Mouse (Mus musculus) mouse embryonic stem cell (cell line): Measurements from ENCODE around the gene Sema3e.

Source experiments
- in situ Hi-C, 2 experiments: fragments of 300-500 bp; cut with MboI; formaldehyde crosslinking; loops; 1 replicate in 1 of 2; 3 replicates in 1 of 2; pipeline ENCODE4 v1.14.3; 2019 to 2020; ENCODE audit warnings: low sequenced_read_pairs in 2 of 2, low pct_unique_long_range_greater_than_20kb in 1 of 2, mixed read lengths in 1 of 2; ENCODE audit not compliant: unreplicated experiment in 1 of 2

Sema3e gene

DNA sequence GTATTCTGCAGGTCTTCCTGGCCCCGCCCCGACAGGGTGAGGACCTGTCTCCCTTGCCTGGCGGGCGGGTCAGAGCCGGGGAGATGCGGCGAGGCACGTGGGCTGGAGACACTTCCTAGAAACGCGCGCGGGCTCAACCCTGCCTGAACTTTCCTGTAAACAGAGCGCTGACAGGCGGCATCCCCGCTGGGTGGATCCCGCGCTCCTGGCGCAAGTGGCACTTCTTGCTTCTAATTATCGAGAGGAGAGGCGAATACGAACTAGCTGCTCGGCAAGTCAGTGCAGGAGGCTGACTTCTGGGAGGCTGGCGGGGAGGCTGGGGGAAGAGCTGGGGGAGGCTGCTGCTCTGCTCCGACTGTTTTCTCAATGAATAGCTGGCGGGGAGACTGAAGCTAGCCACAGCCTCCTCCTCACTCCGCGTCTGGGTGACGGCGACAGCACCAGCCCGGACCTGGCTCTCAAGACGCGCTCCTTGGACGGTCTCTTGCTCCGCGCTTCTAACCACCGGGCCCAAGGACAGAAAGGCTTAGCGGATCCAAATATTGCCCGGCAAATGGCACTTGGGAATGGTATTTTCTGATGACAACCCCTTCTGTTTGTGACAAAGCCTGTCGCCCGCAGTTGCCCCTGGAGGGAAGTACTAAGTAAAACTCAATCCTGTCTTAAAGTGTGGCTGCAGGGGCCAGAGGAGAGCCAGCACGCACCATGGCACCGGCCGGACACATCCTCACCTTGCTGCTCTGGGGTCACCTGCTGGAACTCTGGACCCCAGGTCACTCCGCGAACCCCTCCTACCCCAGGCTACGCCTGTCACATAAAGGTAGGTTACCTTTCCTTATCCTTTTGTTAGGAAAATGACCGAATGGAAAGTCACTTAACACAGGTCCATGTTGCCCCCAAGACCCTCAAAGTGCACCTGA, at the start of gene Sema3e:
Gene Sema3e (plus strand): TSS at position 72 of the 920 bp plus-strand sequence.
- in situ Hi-C loops: no loop called here

DNA sequence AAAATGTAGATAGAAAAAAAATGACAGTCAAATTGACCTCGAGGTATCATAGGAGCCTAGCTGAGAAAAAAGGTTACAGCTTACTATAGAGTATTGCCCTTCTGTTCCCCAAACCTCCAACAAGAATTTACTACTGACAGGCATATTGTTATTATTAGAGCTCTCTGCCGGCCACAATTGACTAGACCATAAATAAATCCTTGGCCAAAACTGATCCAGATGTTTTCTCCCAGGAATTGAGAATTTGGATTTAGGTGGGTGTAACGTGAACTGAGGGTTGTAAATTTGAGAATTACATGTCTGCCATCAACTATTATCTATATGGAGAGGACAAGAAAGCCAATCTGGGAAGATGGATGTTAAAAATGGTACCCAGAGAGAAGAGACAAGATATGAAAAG, 47.5 kb upstream of the Sema3e start:
- in situ Hi-C loops: no loop called here

DNA sequence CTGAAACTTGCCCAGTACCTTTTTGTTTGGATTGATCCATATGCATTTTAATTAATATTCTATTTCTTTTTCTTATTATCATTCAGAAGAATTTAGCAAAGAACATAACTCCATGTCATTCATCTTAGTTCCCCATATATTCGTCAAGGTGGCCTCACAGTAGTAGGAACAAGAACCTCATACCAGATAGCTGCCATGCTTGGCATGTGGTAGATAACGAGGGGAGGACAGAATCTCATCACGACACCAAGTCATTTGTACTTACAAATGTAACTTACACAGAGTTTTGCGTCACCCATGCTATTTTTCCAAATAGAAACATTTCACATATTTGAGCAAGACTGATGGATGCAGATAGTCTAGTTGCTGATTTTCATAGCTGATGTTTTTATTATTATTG, 45.9 kb upstream of the Sema3e start:
- in situ Hi-C loops: no loop called here

DNA sequence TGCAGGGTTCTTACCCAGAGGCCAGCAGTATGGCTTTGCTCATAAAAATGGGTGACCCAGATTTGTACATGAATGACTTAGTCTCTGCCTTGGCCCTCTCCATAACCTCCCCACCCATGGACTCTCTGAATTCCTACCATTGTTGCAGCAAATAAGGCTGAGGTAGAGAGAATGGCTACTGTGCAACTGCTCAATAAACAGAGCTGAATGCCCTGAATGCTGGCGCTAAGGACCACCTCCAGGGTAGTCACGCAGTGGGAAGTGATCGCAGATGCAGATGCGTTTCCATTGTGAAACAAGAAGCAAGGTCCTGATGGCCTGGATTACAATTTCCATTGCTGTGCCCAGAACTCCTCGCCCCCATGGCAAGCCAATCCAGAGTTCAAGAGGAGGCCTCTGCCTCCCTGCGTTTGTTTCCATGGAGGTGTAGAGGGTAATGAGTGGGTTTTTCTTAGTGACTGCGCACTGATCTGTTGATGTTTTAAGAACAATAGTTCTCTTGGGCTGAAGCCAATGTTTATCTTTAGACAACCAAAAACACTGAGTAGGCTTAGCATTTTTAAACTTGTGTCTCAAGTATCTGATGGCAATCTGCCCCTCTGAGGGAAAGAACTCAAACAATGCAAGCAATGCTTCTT, 42.5 kb upstream of the Sema3e start:
- in situ Hi-C loops: no loop called here

DNA sequence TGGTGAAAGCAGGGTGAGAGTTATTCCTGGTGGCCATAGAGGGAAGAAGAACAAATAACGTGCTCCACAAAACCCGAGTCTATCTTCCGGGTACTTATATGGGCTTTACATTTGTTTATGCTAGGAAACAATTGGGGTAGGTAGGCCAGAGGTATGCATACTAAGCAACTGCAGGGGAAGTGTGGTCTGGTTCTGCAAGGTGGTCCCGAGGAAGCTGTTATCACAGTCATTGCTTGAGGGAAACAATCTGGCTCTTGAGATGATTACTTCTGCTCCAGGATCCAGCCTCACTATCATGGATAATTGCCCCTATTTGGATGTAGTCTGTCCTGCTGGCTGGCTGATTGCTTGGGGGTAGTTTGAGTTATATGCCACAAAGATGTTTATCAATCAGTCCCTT, 41.5 kb upstream of the Sema3e start:
- in situ Hi-C loops: no loop called here

DNA sequence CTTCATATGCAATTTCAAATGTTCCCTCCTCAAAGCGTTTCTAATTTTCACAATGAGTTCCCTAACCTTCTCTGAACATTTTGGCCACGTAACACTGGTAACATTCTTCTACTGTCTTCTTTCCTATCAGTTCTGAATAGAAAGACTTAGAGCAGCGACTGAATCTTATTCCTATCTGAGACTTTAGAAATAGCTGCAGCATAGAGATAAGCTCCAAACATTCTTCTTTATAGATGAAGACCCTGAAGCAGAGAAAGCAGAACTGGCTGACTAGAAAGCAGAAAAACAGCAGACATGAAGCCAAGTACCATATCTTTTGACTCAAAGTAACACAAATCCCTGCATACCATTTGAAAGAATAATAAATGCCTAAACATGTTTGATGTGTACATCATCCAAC, 39.4 kb upstream of the Sema3e start:
- in situ Hi-C loops: no loop called here

DNA sequence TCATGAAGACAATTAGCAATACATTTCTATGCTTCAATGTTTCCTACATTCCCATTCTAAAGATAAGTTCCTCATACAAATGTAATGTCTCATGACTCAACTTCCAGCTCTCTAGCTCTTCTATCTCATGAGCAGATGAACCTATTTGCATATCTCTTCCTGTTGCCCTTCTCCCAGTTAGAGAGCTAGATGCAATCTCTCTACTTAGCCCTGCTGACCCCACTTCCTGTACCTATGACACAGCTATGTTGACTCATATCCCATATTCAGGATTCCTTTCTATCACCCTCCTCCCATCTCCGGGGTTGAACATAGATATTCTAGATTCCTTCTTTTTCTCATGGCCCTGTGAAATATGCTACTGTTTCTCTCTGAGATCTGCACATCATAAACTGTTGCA, 38.0 kb upstream of the Sema3e start:
- in situ Hi-C loops: no loop called here

DNA sequence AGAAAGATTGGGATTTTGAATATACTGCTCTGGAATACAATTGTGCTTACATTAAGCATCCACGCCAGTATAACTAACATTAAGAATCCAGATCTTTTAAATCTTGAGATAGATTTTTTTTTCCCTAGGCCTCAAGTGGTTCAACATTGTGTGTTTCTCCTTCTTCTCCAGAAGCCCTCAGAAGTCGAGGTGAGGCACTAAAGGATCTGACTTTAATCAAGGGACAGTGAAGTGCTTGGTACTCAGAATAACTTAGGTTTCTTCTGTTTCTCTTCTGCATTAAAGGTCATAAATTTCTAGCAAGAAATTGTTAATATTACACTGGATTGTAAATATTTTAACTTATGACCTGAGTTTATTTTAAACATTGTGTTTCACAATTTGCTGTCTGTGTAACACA, 37.1 kb upstream of the Sema3e start:
- in situ Hi-C loops: no loop called here

DNA sequence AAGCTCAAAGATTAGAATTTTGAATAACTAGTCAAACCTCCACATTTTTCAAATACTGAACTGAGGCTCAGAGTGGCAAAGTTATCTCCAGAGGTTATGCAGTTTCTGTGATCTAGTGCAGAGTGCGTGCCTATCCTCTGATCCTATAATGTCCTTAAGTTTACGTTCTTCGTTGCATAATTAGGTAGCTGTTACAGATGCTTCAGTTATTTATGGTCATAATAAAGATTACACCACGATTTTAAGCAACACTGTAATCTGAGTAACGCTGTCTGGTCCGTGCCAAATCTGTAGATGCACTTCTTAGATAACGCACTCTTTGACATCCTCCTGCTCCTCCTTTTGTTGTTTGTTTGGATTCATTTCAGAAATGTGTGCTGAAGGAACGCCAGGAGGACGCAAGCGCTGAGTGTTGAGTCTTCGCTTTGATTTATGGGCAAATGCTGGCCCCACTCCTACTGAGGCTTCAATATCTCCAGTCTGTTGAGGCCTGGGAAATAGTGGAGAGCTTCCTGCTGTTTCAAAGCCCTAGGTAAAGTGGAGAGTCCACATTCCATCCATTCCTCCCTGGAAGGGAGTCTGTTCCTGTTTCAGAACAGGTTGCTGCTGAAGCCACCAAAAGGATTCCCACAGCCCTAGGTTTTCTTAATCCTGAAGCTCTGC, 32.2 kb upstream of the Sema3e start:
- in situ Hi-C loops: no loop called here

DNA sequence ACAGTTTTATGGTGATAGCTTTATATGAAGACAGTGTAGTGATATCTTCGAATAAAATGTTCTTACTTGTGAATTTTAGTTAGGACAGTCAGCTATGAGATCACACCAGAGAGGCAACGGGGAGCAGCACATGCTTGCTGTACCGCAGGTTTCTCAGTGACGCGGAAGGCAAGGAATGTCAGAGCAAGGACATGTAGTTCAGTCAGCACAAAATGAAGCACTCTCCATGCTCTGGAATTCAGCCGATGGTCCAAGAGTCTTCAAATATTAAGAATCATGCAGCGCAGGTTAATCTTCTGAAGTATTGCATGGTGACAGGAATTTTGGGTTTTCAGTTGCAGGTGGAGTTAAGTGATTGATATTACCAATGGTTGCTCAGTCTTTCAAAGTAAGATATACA, 3.3 kb downstream of the Sema3e start:
- in situ Hi-C loops: no loop called here

DNA sequence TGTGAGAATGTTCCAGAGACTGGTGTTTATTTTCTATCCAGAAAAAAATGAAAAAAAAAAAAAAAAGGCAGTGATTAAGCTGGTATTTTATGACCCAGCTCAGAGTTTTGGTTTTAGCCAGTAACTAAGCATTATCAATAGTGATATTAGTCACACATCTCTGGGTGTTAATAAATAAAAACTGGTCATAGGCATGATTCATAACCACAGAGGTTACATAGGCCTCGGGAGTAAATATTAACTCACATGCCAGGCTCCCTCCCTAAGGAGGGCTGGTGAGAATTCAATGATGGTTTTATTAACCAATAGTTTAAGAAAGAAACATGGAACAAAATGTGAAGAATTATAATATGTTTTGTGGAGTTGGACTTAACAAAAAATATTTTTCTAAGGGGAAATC, 5.7 kb downstream of the Sema3e start:
- in situ Hi-C loops: no loop called here

DNA sequence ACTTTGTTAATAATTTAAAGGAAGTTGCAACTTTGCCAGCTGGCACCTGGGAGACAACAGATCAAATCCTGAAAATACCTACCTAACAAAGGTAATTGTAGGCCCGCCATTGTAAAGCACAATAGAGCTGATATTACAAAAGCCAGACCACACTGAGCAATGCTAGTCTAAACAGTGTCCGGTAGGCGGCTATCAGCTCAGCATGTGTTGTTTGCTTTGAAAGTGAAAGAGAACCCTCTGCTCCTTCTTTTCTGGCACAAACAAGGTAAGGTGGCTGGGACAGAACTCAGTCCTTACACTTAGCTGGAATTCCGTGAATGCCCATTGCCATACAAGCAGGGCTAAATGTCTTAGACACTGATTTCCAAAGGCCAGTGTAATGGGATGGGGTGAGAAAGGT, 7.0 kb downstream of the Sema3e start:
- in situ Hi-C loops: no loop called here

DNA sequence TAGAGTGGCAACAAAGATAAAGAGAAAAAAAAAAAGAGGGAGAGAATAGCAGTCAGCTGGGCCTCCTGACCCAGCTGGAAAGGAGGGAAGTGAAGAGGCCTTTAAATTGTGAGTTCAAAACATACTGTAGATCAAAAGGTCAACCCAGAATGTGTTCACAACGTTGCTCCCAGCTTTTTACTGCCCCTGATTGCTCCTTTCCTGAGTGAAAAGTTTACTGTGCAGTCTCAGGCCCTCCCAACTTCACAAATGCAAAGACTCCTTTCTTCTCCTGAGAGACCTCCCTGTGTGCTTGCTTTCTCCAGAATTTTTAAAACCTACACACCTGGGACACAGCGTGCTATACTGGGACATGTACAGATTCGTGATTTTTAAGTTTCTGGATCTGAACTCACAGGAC, 8.2 kb downstream of the Sema3e start:
- in situ Hi-C loops: no loop called here

DNA sequence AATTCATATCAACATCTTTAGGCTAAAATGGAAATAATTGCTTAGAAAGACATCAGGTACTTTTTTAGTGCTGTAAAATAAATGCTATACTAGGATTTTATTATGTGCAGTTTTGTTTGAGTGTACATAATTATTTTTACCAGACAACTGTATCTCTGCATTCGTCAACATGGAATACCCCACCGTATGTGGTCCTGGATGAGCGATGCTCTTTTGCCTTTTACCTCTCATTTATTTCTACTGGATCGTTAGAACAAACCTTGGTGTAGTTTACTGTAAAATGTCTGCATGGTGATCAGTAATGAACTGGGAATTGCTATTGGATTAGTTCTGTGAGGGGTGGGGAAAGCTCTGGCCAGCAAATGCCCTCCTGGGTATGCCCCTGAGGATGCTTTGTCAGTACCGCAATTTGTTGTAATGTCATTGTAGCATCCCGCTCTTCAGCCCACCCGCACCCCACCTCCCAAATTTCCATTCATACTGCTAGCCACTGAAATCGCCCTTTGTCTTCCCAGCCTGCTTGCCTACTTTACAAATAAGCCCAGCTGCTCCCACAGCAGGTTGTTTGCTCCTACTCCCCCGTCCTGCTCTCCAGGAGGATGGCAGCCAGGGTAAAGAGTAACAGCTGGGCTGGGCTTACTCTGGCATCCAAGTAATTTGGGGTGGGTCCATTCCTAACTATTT, 13.9 kb downstream of the Sema3e start:
- in situ Hi-C loops: no loop called here

DNA sequence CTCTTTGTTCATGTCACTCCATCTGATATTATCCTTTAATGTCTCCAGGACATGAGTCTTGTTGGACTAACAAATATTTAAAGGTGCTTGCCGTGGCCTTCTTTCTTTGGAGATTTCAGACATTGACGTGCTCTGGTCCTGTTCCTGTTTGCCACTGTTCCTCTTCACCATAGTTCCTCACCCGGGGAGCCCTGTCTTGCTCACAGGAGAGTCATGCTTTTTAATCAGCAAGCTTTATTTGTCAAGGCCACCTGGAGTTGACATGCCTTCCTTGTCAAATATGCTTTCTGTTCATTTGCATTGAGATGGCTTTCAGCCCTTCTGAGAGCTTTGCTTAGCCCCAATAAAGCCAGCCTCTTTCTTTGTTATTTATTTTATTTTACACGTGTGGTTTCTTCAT, 15.1 kb downstream of the Sema3e start:
- in situ Hi-C loops: no loop called here

DNA sequence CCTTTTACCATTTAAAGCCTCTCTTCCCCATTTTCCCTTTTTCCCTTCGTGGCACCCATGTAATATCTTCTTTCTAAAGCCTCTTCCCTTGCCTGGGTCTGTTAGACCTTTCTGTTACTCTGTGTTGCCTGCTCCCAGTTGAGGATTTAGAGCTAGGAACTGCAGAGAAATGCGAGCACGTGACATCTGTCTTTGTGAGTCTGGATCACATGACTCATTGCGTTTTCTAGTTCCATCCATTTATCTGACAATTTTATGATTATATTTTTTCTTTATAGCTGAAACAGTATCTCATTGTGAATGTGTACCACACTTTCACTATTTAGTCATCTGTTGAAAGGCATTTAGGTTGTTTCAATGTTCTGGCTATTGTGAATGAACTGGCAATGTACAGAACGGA, 18.0 kb downstream of the Sema3e start:
- in situ Hi-C loops: no loop called here

DNA sequence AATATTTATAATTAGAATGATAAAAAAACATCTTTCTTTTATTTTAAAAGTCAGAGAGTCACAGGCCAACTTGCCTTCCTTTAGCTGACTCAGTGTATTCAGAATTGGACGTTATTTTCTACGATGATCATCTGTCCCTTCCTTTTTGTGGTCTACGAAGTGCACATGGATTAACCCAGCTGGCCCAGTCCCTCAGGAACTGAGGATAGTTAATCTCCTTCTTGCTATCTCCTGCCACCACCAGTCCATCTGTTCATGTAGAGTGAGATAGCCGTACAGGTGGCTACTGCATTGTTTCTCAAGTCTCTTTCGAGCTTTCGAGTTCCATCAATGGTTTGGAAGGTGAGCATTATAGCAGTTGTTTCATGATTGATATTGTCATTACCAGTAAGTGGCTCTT, 18.9 kb downstream of the Sema3e start:
- in situ Hi-C loops: no loop called here

DNA sequence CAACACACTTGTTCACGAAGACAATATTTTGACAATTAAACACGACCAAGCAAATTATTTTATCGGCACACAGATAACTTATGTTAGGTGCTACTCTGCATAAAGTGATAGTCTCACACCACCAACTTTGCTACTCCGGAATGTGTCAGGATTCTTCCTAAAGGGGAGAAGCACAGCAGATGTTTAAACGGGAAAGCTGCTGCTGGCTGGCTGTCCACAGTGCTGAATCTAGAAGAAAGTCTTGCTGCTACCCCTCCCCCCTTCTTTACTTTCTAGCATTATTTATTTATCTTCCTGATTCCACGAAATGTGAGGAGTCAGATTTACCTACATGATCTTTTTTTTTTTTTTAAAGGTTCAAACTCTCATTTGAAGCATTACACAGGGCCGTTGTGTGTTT, 23.6 kb downstream of the Sema3e start:
- in situ Hi-C loops: no loop called here

DNA sequence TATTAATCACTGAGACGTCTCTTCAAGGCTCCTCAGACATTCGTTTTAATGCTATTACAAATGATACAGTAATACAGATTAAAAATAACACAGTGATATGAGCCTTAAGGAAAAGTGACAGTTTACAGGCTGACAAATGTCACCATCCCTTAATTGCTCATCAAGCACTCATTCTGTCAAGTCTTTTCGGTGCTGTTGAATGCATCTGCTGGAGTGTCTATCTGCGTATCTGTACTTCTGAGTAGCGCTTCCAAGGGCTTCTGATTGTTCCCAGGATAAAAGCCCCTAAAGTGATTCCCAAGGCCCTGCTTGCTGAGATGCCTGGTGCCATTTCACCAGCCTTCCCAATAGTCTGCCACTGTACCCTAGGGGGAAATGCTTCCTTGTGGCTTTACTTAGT, 29.4 kb downstream of the Sema3e start:
- in situ Hi-C loops: no loop called here
